8 mouse cellular contexts compared by ENCODE assay signal in the genomic region with DNA sequence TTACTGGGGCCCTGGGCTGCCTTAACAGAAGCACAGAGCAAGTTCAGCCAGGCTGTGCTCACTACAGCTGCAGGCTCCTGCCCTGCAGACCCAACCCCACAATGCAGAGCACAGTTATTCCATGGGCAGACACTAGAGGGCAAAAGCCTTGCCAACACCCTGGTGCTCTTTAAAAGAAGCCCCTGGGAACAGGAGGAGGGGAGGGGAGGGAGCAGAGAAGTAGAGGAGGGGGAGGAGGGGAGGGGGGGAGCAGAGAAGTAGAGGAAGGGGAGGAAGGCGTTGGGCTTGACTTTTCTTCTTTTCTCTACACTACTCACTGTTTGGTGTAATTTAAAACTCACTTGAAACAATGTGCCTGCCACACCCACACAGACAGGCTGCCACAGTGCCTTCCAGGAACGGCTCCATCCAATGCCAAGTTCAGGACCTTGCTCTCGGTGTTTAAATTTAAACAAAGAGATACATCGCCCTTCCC.
DNase-seq lines count a peak whose midpoint lies in the region; ATAC-seq and TF ChIP-seq lines count a peak whose summit lies in the region.

No protein-coding gene starts in this region.

- intact Hi-C loops in heart, adult 2 months (cut with DNase I) = no loop called here

- no peaks in the 10 kb centered on the region for H3K27me3 ChIP-seq in heart, adult 2 months (ENCODE audit: control insufficient read depth, insufficient read depth, low read length)
- no peaks in the 10 kb centered on the region for H3K27me3 ChIP-seq in heart, embryonic 11.5 days (ENCODE audit: control insufficient read depth, insufficient read depth, low read length)
- no peaks in the 10 kb centered on the region for H3K27me3 ChIP-seq in limb, embryonic 10.5 days (ENCODE audit: low read depth, poor library complexity, severe bottlenecking)
- no peaks in the 10 kb centered on the region for H3K27me3 ChIP-seq in thymus, adult 2 months (ENCODE audit: control insufficient read depth, insufficient read depth, low read length)

- H3K79me2 ChIP-seq in heart, adult 2 months (replicated peaks; ENCODE audit: control insufficient read depth, insufficient read depth, low read length) = no peaks in the 10 kb centered on the region

- peak; percentile 54 for TF ChIP-seq CTCF in heart, adult 2 months (IDR thresholded peaks at IDR 0.05)
- peak; percentile 75; the same call in 1 of the 2 replicates for TF ChIP-seq CTCF in thymus, adult 2 months (IDR thresholded peaks at IDR 0.05; ENCODE audit: borderline replicate concordance, control insufficient read depth, extremely low read depth, insufficient read depth, low read length, poor library complexity)

- WGBS in heart, adult 2 months = 18% methylated on average over 4 of the region's 4 CpGs
- 20% methylated on average over 4 of the region's 4 CpGs for WGBS in heart, embryonic 11.5 days (ENCODE audit: insufficient replicate concordance)
- WGBS in limb, embryonic 10.5 days = 17% methylated on average over 4 of the region's 4 CpGs
- 73% methylated on average over 4 of the region's 4 CpGs for WGBS in thymus, adult 2 months

- no peaks in the 10 kb centered on the region for H3K36me3 ChIP-seq in heart, adult 2 months (ENCODE audit: control insufficient read depth, insufficient read depth, low read length)
- no peaks in the 10 kb centered on the region for H3K36me3 ChIP-seq in heart, embryonic 11.5 days (ENCODE audit: control insufficient read depth, insufficient read depth, low read length)
- H3K36me3 ChIP-seq in limb, embryonic 10.5 days = no peaks in the 10 kb centered on the region
- H3K36me3 ChIP-seq in thymus, adult 2 months (ENCODE audit: control insufficient read depth, insufficient read depth, low read length) = peaks cover 4% of the 10 kb centered on the region

- no peaks in the 10 kb centered on the region for H3K9me3 ChIP-seq in heart, embryonic 11.5 days (replicated peaks; ENCODE audit: control insufficient read depth, low read length)
- H3K9me3 ChIP-seq in limb, embryonic 10.5 days (replicated peaks) = no peaks in the 10 kb centered on the region

- TF ChIP-seq POLR2A in heart, adult 2 months (IDR thresholded peaks at IDR 0.05; ENCODE audit: insufficient read depth, low read depth, low read length) = no peak
- no peak for TF ChIP-seq POLR2A in thymus, adult 2 months (IDR thresholded peaks at IDR 0.05; ENCODE audit: control insufficient read depth, extremely low read depth, insufficient read depth, low read length, poor library complexity)

- H3K4me1 ChIP-seq in heart, adult 2 months (ENCODE audit: control insufficient read depth, insufficient read depth, low read length) = peaks cover 3% of the 10 kb centered on the region
- H3K4me1 ChIP-seq in heart, embryonic 11.5 days (ENCODE audit: control insufficient read depth, insufficient read depth, low read length) = peaks cover 15% of the 10 kb centered on the region
- peaks cover 57% of the 10 kb centered on the region for H3K4me1 ChIP-seq in limb, embryonic 10.5 days
- peaks cover 20% of the 10 kb centered on the region for H3K4me1 ChIP-seq in thymus, adult 2 months (replicated peaks; ENCODE audit: control insufficient read depth, insufficient read depth, low read length)

- no peak overlapping the region for H3K9ac ChIP-seq in heart, adult 2 months (ENCODE audit: low read depth, low read length)
- no peak overlapping the region for H3K9ac ChIP-seq in heart, embryonic 11.5 days (ENCODE audit: low read depth, low read length)

- no peak overlapping the region for H3K4me2 ChIP-seq in heart, embryonic 11.5 days

- DNase-seq in heart, adult 2 months = no peak
- DNase-seq in 3T3-L1 (ENCODE audit: low read depth, low spot score) = peak; percentile 62
- peak; percentile 84 for DNase-seq in embryo, embryonic 10.5 days (ENCODE audit: low spot score)
- DNase-seq in limb, embryonic 10.5 days (ENCODE audit: low spot score) = peak; percentile 61
- peak; percentile 72 for DNase-seq in thymus, adult 2 months
- no peak for DNase-seq in left cerebral cortex, adult 9 months (ENCODE audit: low spot score in 2 of 2)
- no peak for DNase-seq in spleen, postnatal 14 days (ENCODE audit: low spot score in 2 of 2)

- H3K27ac ChIP-seq in heart, adult 2 months = no peak overlapping the region
- H3K27ac ChIP-seq in heart, embryonic 11.5 days (ENCODE audit: low read depth, low read length) = no peak overlapping the region
- H3K27ac ChIP-seq in limb, embryonic 10.5 days = peak overlapping the region; percentile 76
- no peak overlapping the region for H3K27ac ChIP-seq in thymus, adult 2 months (ENCODE audit: control insufficient read depth, insufficient read depth, low read length)

- no peak overlapping the region for H3K4me3 ChIP-seq in heart, adult 2 months
- no peak overlapping the region for H3K4me3 ChIP-seq in heart, embryonic 11.5 days (ENCODE audit: low read depth, low read length)
- H3K4me3 ChIP-seq in limb, embryonic 10.5 days = no peak overlapping the region
- H3K4me3 ChIP-seq in thymus, adult 2 months (ENCODE audit: control insufficient read depth, insufficient read depth, low read length) = no peak overlapping the region

- ATAC-seq in heart, embryonic 11.5 days (replicated peaks; ENCODE audit: insufficient number of reproducible peaks, low FRiP score, low TSS enrichment) = no peak

- no peak for TF ChIP-seq EP300 in heart, adult 2 months (IDR thresholded peaks at IDR 0.05; ENCODE audit: insufficient read depth, low read depth, low read length)

Comparison
In these comparisons a context has a peak if more than half of its experiments do, and no peak if none do; other contexts are left out.
1. DNase-seq: peak in 3T3-L1 (single experiment), embryo, embryonic 10.5 days (single experiment), limb, embryonic 10.5 days (single experiment) and thymus, adult 2 months (single experiment); none in heart, adult 2 months (0 of 2), left cerebral cortex, adult 9 months (0 of 2) and spleen, postnatal 14 days (0 of 2).